In the genomic region with DNA sequence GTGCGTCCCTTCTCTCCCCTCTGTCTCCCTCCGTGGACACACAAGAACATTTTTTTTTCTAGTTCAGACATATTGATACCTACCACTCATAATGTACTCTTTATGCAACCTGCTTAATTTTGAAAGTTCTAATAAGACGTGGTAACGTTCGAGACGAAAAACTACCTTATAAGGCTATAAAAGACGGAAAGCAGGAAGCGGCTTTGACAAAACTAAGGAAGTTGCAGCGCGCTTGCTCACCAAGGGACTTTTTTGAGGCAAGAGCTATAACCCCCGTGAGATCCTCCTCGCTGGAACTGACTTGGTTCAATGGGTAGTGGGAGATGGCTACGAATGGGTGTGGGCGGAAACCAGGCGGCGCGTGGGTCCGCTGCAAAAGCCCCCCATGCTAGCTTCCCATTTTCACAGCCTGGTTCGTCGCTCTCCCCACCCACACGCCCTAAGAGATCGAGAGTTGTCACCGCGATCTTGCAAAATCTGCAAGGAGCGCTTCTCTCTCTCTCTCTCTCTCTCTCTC, we compare ENCODE assay signal across 7 mouse cellular contexts. TPM values are rescaled to one million over a fixed set of nuclear protein-coding genes. Genes with fewer than 3 reads are reported as not detected.
DNase-seq lines count a peak whose midpoint lies in the region; ATAC-seq and TF ChIP-seq lines count a peak whose summit lies in the region.

No protein-coding gene starts in this region.

- H3K4me3 ChIP-seq in intestine, embryonic 15.5 days (replicated peaks): peak overlapping the region; percentile 85
- H3K4me3 ChIP-seq in midbrain, embryonic 10.5 days: peak overlapping the region; percentile 71
- H3K4me3 ChIP-seq in small intestine, adult 2 months (ENCODE audit: low read depth, low read length): peak overlapping the region; percentile 99

- peak overlapping the region; percentile 50 for H3K4me2 ChIP-seq in intestine, embryonic 15.5 days (replicated peaks)

- peaks cover 11% of the 10 kb centered on the region for H3K4me1 ChIP-seq in intestine, embryonic 15.5 days (replicated peaks)
- peaks cover 31% of the 10 kb centered on the region for H3K4me1 ChIP-seq in midbrain, embryonic 10.5 days
- H3K4me1 ChIP-seq in small intestine, adult 2 months (ENCODE audit: control insufficient read depth, insufficient read depth, insufficient read length, low read length): peaks cover 13% of the 10 kb centered on the region; the same call in 1 of the 2 replicates

- no peak for TF ChIP-seq CTCF in small intestine, adult 2 months (IDR thresholded peaks at IDR 0.05; ENCODE audit: extremely low read depth, insufficient read length, insufficient replicate concordance, low read depth, low read length)

- peak; percentile 27 for ATAC-seq in common myeloid progenitor, adult 5-6 weeks (replicated peaks; ENCODE audit: low read depth, poor library complexity, severe bottlenecking)
- peak; percentile 1 for ATAC-seq in intestine, embryonic 15.5 days

- TF ChIP-seq POLR2A in small intestine, adult 2 months (IDR thresholded peaks at IDR 0.05; ENCODE audit: low read depth, low read length): no peak; the same call in 1 of the 2 replicates

- DNase-seq in T-cell, adult 2 months (ENCODE audit: low spot score): peak; percentile 81
- peak; percentile 39 for DNase-seq in gastrocnemius, postnatal 25 days
- DNase-seq in left cerebral cortex, postnatal 4 days: peak; percentile 28
- peak; percentile 54 for DNase-seq in midbrain, embryonic 10.5 days (ENCODE audit: low spot score)

- H3K36me3 ChIP-seq in intestine, embryonic 15.5 days: no peaks in the 10 kb centered on the region
- H3K36me3 ChIP-seq in midbrain, embryonic 10.5 days: no peaks in the 10 kb centered on the region
- H3K36me3 ChIP-seq in small intestine, adult 2 months (ENCODE audit: control insufficient read depth, insufficient read depth, low read length): no peaks in the 10 kb centered on the region

- H3K27ac ChIP-seq in intestine, embryonic 15.5 days: peak overlapping the region; percentile 99
- H3K27ac ChIP-seq in midbrain, embryonic 10.5 days (replicated peaks): peak overlapping the region; percentile 97
- H3K27ac ChIP-seq in small intestine, adult 2 months (ENCODE audit: insufficient read depth, low read depth, low read length): peak overlapping the region; percentile 97

- H3K9ac ChIP-seq in intestine, embryonic 15.5 days: peak overlapping the region; percentile 95

- under 1% methylated on average over 25 of the region's 25 CpGs for WGBS in intestine, embryonic 15.5 days
- 0% methylated on average over 25 of the region's 25 CpGs for WGBS in midbrain, embryonic 10.5 days
- WGBS in small intestine, adult 2 months: under 1% methylated on average over 25 of the region's 25 CpGs

- intact Hi-C loops in left cerebral cortex, postnatal 4 days (cut with DNase I): loop anchor here (5.0 kb wide), 1 partner anchor 128 kb away; a partner anchor contains a TSS

- no peaks in the 10 kb centered on the region for H3K27me3 ChIP-seq in intestine, embryonic 15.5 days (replicated peaks)
- H3K27me3 ChIP-seq in midbrain, embryonic 10.5 days (ENCODE audit: low read depth, poor library complexity, severe bottlenecking): no peaks in the 10 kb centered on the region
- H3K27me3 ChIP-seq in small intestine, adult 2 months (ENCODE audit: control insufficient read depth, insufficient read depth, low read length): no peaks in the 10 kb centered on the region

- no peaks in the 10 kb centered on the region for H3K9me3 ChIP-seq in intestine, embryonic 15.5 days
- no peaks in the 10 kb centered on the region for H3K9me3 ChIP-seq in midbrain, embryonic 10.5 days (replicated peaks)

RNA-seq across cellular contexts. Expression of a gene that starts 1.0 kb away (rescaled TPM):
- 560 and 730 TPM in 2 replicates for total RNA-seq in common myeloid progenitor, adult 5-6 weeks (2017)
- total RNA-seq in gastrocnemius, postnatal 25 days (2021): 10 to 100 TPM; 34.5 to 38.6 TPM
- 342 and 356 TPM in 2 replicates for polyA plus RNA-seq in intestine, embryonic 15.5 days (2015; fragmentation: Nextera tagmentation; extraction: Ambion mirVana)
- 100 to 1,000 TPM; 298 to 322 TPM for total RNA-seq in left cerebral cortex, postnatal 4 days (2021)
- polyA plus RNA-seq in midbrain, embryonic 10.5 days (2016; fragmentation: Nextera tagmentation; extraction: Ambion mirVana): 232 and 245 TPM in 2 replicates
- polyA plus RNA-seq in small intestine, adult 2 months (2012; rRNA removed): 45.0 and 90.9 TPM in 2 replicates

Comparison
In these comparisons a context has a peak if more than half of its experiments do, and no peak if none do; other contexts are left out.
1. Peak in every context shown above with its lines: DNase-seq, ATAC-seq, H3K4me3 ChIP-seq and H3K27ac ChIP-seq.
2. DNase-seq: peak in every context shown above with its lines; median percentile 81 in T-cell, adult 2 months; 54 in midbrain, embryonic 10.5 days; 39 in gastrocnemius, postnatal 25 days; 28 in left cerebral cortex, postnatal 4 days.
3. RNA of a gene that starts 1.0 kb away (total RNA-seq): 560 to 730 TPM in common myeloid progenitor, adult 5-6 weeks and 298 to 322 TPM in left cerebral cortex, postnatal 4 days; 34.5 to 38.6 TPM in gastrocnemius, postnatal 25 days; every median in the first group is over 4 times any median in the second.